In genomic region chr10:19598091-19598490, GRCm38 (mm10) we compare ENCODE assay signal across 17 mouse cellular contexts. TPM values are rescaled to one million over a fixed set of nuclear protein-coding genes. Genes with fewer than 3 reads are reported as not detected.
DNase-seq lines count a peak whose midpoint lies in the region; ATAC-seq and TF ChIP-seq lines count a peak whose summit lies in the region.
"Had no signal": no experiment of that assay in that cellular context is flagged by ENCODE, and none has a peak within 500 bp of the region (broad histone marks: within the 10 kb centered on the region; RNA-seq: fewer than 3 reads in every experiment).

No protein-coding gene starts in this region.

- in situ Hi-C loops in CH12.LX (cut with MboI; ENCODE audit: low pct_ligation_motif_present, low pct_unique_long_range_greater_than_20kb, low sequenced_read_pairs): loop anchor here (10.0 kb wide), 1 partner anchor 63 kb away; no protein-coding TSS in a partner anchor

- dilution Hi-C loops in CH12.LX (cut with MboI; ENCODE audit: extremely low pct_ligation_motif_present, extremely low pct_unique_long_range_greater_than_20kb, low sequenced_read_pairs): no loop called here

- WGBS in kidney, postnatal 0 days: 64% methylated on average over 11 of the region's 11 CpGs
- 85% methylated on average over 11 of the region's 11 CpGs for WGBS in hindbrain, embryonic 16.5 days

- H3K4me3 ChIP-seq in kidney, postnatal 0 days (replicated peaks; ENCODE audit: low read depth, low read length): no peak overlapping the region
- no peak overlapping the region for H3K4me3 ChIP-seq in CH12.LX (replicated peaks in 1 of 3; ENCODE audit: low read depth in 2 of 3, low read length in 2 of 3, poor library complexity in 1 of 3)
- no peak overlapping the region for H3K4me3 ChIP-seq in hindbrain, embryonic 16.5 days (ENCODE audit: low read length)
- H3K4me3 ChIP-seq: embryonic facial prominence, embryonic 12.5 days; limb, embryonic 15.5 days; myocyte had no signal

- TF ChIP-seq RAD21 in CH12.LX (IDR thresholded peaks at IDR 0.05; ENCODE audit: low read depth, low read length): no peak

- no peak for TF ChIP-seq CTCF in kidney, postnatal 0 days (IDR thresholded peaks at IDR 0.05; ENCODE audit: low read depth)
- TF ChIP-seq CTCF in CH12.LX (conservative IDR thresholded peaks at IDR 0.05 in 1 of 2, IDR thresholded peaks at IDR 0.05 in 1 of 2; ENCODE audit: low read depth in 2 of 2, low read length in 2 of 2): no peak

- H3K27ac ChIP-seq in kidney, postnatal 0 days: peak overlapping the region; percentile 31; the same call in 1 of the 2 replicates
- no peak overlapping the region for H3K27ac ChIP-seq in CH12.LX (ENCODE audit: insufficient read depth, low read depth)
- H3K27ac ChIP-seq in hindbrain, embryonic 16.5 days (ENCODE audit: low read depth, low read length): no peak overlapping the region
- H3K27ac ChIP-seq: embryonic facial prominence, embryonic 12.5 days; limb, embryonic 15.5 days had no signal

- no peak overlapping the region for H3K4me2 ChIP-seq in kidney, postnatal 0 days (ENCODE audit: low read length)
- H3K4me2 ChIP-seq in CH12.LX (ENCODE audit: insufficient read depth, low read depth, poor library complexity, severe bottlenecking): no peak overlapping the region
- no peak overlapping the region for H3K4me2 ChIP-seq in hindbrain, embryonic 16.5 days (ENCODE audit: low read length)
- H3K4me2 ChIP-seq: embryonic facial prominence, embryonic 12.5 days; limb, embryonic 15.5 days had no signal

- H3K4me1 ChIP-seq in kidney, postnatal 0 days (replicated peaks; ENCODE audit: insufficient read depth, low read length): peaks cover 8% of the 10 kb centered on the region; the same call in 1 of the 2 replicates
- H3K4me1 ChIP-seq in CH12.LX (ENCODE audit: control insufficient read depth in 1 of 2, insufficient read depth in 2 of 2): peaks cover 5 to 43% of the 10 kb centered on the region in 2 experiments; a peak in 3 of 4 replicates
- peaks cover 3% of the 10 kb centered on the region for H3K4me1 ChIP-seq in hindbrain, embryonic 16.5 days (ENCODE audit: control insufficient read depth, insufficient read depth, low read depth, low read length)

- peaks cover 25% of the 10 kb centered on the region; the same call in 1 of the 2 replicates for H3K36me3 ChIP-seq in kidney, postnatal 0 days (ENCODE audit: insufficient read depth, low read length)
- H3K36me3 ChIP-seq in CH12.LX (replicated peaks in 1 of 2; ENCODE audit: control insufficient read depth in 1 of 2, insufficient read depth in 1 of 2, low read length in 1 of 2): peaks cover 32 to 74% of the 10 kb centered on the region in 2 experiments
- H3K36me3 ChIP-seq in hindbrain, embryonic 16.5 days (ENCODE audit: control insufficient read depth, insufficient read depth, low read length): peaks cover 13% of the 10 kb centered on the region

- peak; percentile 47 for DNase-seq in kidney, postnatal 0 days (ENCODE audit: low spot score)
- no peak for DNase-seq in kidney, postnatal 14 days
- peak; percentile 12 for DNase-seq in CH12.LX (ENCODE audit: extremely low read depth)
- peak; percentile 89 for DNase-seq in induced T-regulatory cell, adult 2 months (ENCODE audit: low read depth)
- DNase-seq in thymus, postnatal 10 days (ENCODE audit: low spot score in 2 of 2): peak; percentile 52 to 57
- DNase-seq: cerebellum, adult 9-10 months; gastrocnemius, postnatal 36 days had no signal

- ATAC-seq in kidney, postnatal 0 days (replicated peaks; ENCODE audit: low FRiP score, low read depth): peak; percentile 79
- no peak for ATAC-seq in erythroid progenitor cell, adult 5-6 weeks (replicated peaks; ENCODE audit: low FRiP score, poor library complexity, severe bottlenecking)
- no peak for ATAC-seq in hindbrain, embryonic 16.5 days
- ATAC-seq: forebrain, embryonic 14.5 days had no signal

- TF ChIP-seq POLR2A in CH12.LX (IDR thresholded peaks at IDR 0.05; ENCODE audit: low read depth, low read length): no peak

- H3K27me3 ChIP-seq in kidney, postnatal 0 days (ENCODE audit: insufficient read depth, low read length): no peaks in the 10 kb centered on the region
- H3K27me3 ChIP-seq in CH12.LX (replicated peaks): no peaks in the 10 kb centered on the region
- H3K27me3 ChIP-seq in hindbrain, embryonic 16.5 days (replicated peaks; ENCODE audit: control insufficient read depth, insufficient read depth, low read length): no peaks in the 10 kb centered on the region
- H3K27me3 ChIP-seq: embryonic facial prominence, embryonic 12.5 days; limb, embryonic 15.5 days had no signal

- H3K9ac ChIP-seq in kidney, postnatal 0 days (ENCODE audit: low read depth, low read length): no peak overlapping the region
- no peak overlapping the region for H3K9ac ChIP-seq in CH12.LX (ENCODE audit: insufficient read depth, low read depth)
- no peak overlapping the region for H3K9ac ChIP-seq in hindbrain, embryonic 16.5 days (ENCODE audit: low read depth, low read length)
- H3K9ac ChIP-seq: embryonic facial prominence, embryonic 12.5 days; limb, embryonic 15.5 days had no signal

- no peaks in the 10 kb centered on the region for H3K9me3 ChIP-seq in kidney, postnatal 0 days (replicated peaks; ENCODE audit: low read length)
- peaks cover 10% of the 10 kb centered on the region for H3K9me3 ChIP-seq in CH12.LX (replicated peaks; ENCODE audit: low read length)
- no peaks in the 10 kb centered on the region for H3K9me3 ChIP-seq in hindbrain, embryonic 16.5 days (ENCODE audit: control insufficient read depth, low read length)
- H3K9me3 ChIP-seq: limb, embryonic 15.5 days had no signal

- no peak for TF ChIP-seq EP300 in CH12.LX (IDR thresholded peaks at IDR 0.05; ENCODE audit: low read length)

- H3K79me2 ChIP-seq in CH12.LX (replicated peaks; ENCODE audit: control insufficient read depth, extremely low read depth, insufficient read depth, poor library complexity, severe bottlenecking): peaks cover 2% of the 10 kb centered on the region

TF ChIP-seq in CH12.LX, 34 proteins besides CTCF, POLR2A, EP300 and RAD21:
- TF ChIP-seq ETS1 (conservative IDR thresholded peaks at IDR 0.05; ENCODE audit: low read depth, low read length) (no peak), TBP (conservative IDR thresholded peaks at IDR 0.05; ENCODE audit: low read depth, low read length) (no peak), MAZ (IDR thresholded peaks at IDR 0.05; ENCODE audit: low read depth, low read length) (no peak), MYC (IDR thresholded peaks at IDR 0.05; ENCODE audit: low read depth, low read length) (no peak), POLR2AphosphoS2 (IDR thresholded peaks at IDR 0.05; ENCODE audit: low read depth, low read length) (no peak), SMC3 (IDR thresholded peaks at IDR 0.05; ENCODE audit: low read depth, low read length) (no peak), ZKSCAN1 (IDR thresholded peaks at IDR 0.05; ENCODE audit: borderline replicate concordance, low read depth, low read length) (no peak), JUN (IDR thresholded peaks at IDR 0.05; ENCODE audit: insufficient read depth, low read depth, low read length) (no peak), MAX (IDR thresholded peaks at IDR 0.05; ENCODE audit: low read length) (no peak), ZC3H11A (IDR thresholded peaks at IDR 0.05; ENCODE audit: low read depth, low read length) (no peak), IRF4 (IDR thresholded peaks at IDR 0.05; ENCODE audit: low read depth, low read length) (no peak), E2F4 (IDR thresholded peaks at IDR 0.05; ENCODE audit: insufficient replicate concordance, low read depth, low read length) (no peak), CHD1 (IDR thresholded peaks at IDR 0.05; ENCODE audit: low read depth, low read length) (no peak), ZNF384 (IDR thresholded peaks at IDR 0.05; ENCODE audit: low read depth, low read length) (no peak), GABPA (IDR thresholded peaks at IDR 0.05; ENCODE audit: insufficient replicate concordance, low read depth, low read length) (no peak)

RNA-seq across cellular contexts. Expression of gene Ifngr1, which starts 6.3 kb away (rescaled TPM):
- 69.2 and 75.7 TPM in 2 replicates for polyA plus RNA-seq in kidney, postnatal 0 days (2015; fragmentation: Nextera tagmentation; extraction: Ambion mirVana)
- total RNA-seq in CH12.LX (2012; rRNA removed) (17.3 and 17.6 TPM in 2 replicates), CH12.LX (2014; rRNA removed) (36.0 and 36.7 TPM in 2 replicates)
- 26.7 and 28.1 TPM in 2 replicates for polyA plus RNA-seq in CH12.LX (2012; ENCODE audit: insufficient read length, low read depth)
- 58.3 and 86.9 TPM in 2 replicates for total RNA-seq in erythroid progenitor cell, adult 5-6 weeks (2015; ENCODE audit: low replicate concordance)
- 36.6 and 37.5 TPM in 2 replicates for total RNA-seq in erythroid progenitor cell, adult 5-6 weeks (2017; ENCODE audit: low replicate concordance)
- 25.6 and 26.5 TPM in 2 replicates for polyA plus RNA-seq in hindbrain, embryonic 16.5 days (2015; fragmentation: Nextera tagmentation; extraction: Ambion mirVana)

RNA-seq across cellular contexts. Expression of gene Il22ra2, which starts 23.7 kb away (rescaled TPM):
- not detected in 2 replicates for polyA plus RNA-seq in kidney, postnatal 0 days (2015; fragmentation: Nextera tagmentation; extraction: Ambion mirVana)
- total RNA-seq in CH12.LX (2012; rRNA removed): 0.08 and 0.13 TPM in 2 replicates
- total RNA-seq in CH12.LX (2014; rRNA removed): not detected in 2 replicates
- not detected in 2 replicates for polyA plus RNA-seq in CH12.LX (2012; ENCODE audit: insufficient read length, low read depth)
- total RNA-seq in erythroid progenitor cell, adult 5-6 weeks (2015; ENCODE audit: low replicate concordance): not detected in 2 replicates
- 0.64 TPM in 1 of 2 replicates, not detected in the other for total RNA-seq in erythroid progenitor cell, adult 5-6 weeks (2017; ENCODE audit: low replicate concordance)
- not detected in 2 replicates for polyA plus RNA-seq in hindbrain, embryonic 16.5 days (2015; fragmentation: Nextera tagmentation; extraction: Ambion mirVana)
- total RNA-seq: gastrocnemius, postnatal 36 days; left cerebral cortex, adult 8-10 months; megakaryocyte-erythroid progenitor cell, adult 5-6 weeks had no signal
- polyA plus RNA-seq: brain, embryonic 14.5 days; embryonic facial prominence, embryonic 12.5 days; forebrain, embryonic 14.5 days; heart, embryonic 16.5 days; myocyte had no signal
